Comparison of ENCODE assay signal across 8 mouse cellular contexts in the genomic region with DNA sequence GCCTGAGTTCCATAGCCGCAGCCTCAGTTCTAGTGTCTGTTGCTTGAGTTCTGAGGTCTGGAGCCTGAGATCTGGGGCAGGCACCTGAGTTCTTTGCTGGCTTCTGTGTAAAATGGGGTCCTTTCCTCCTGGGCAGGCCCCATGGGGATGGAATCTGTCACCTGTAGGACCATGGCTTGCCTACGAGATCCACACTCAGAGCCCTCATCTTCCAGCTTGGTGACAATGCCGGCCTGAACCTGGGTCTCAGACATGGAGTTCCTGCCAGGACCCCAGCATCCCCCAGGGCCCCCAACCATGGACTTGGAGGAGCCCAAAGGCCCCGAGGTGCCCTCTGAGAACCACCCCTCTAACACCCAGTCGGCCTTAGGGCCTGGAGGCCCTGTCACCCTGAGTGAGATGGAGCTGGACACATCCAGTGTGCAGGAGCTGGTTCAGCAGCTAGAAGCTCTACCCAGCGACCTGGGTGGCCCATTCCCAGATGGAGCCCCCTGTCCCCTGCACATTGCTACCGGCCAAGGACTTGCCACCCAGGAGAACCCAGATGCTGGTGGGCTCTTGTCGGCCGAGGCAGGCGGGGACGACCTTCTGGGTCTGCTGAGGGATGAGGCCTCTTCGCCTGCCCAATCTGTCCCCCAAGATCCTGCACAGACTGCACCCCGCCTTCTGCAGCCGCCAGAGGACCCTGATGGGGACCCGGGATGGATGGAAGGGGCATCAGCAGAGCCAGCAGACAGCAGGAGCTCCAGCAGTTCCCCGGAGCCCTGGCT. TPM values are rescaled to one million over a fixed set of nuclear protein-coding genes. Genes with fewer than 3 reads are reported as not detected.
DNase-seq lines count a peak whose midpoint lies in the region; ATAC-seq and TF ChIP-seq lines count a peak whose summit lies in the region.

No protein-coding gene starts in this region.

- no peak for TF ChIP-seq CTCF in layer of hippocampus, adult 2 months (conservative IDR thresholded peaks at IDR 0.05)

- H3K4me2 ChIP-seq in embryonic facial prominence, embryonic 12.5 days (replicated peaks) = peak overlapping the region; percentile 88
- H3K4me2 ChIP-seq in hindbrain, embryonic 16.5 days (ENCODE audit: low read length) = peak overlapping the region; percentile 78
- H3K4me2 ChIP-seq in midbrain, embryonic 16.5 days (ENCODE audit: low read length) = peak overlapping the region; percentile 86

- no peaks in the 10 kb centered on the region for H3K27me3 ChIP-seq in embryonic facial prominence, embryonic 12.5 days
- no peaks in the 10 kb centered on the region for H3K27me3 ChIP-seq in hindbrain, embryonic 16.5 days (replicated peaks; ENCODE audit: control insufficient read depth, insufficient read depth, low read length)
- H3K27me3 ChIP-seq in midbrain, embryonic 16.5 days (ENCODE audit: control insufficient read depth, insufficient read depth, low read depth, low read length) = no peaks in the 10 kb centered on the region

- DNase-seq in layer of hippocampus, adult 2 months (ENCODE audit: low spot score in 2 of 2) = no peak
- no peak for DNase-seq in layer of hippocampus, postnatal 36 days
- DNase-seq in adrenal gland, postnatal 14 days = no peak
- no peak for DNase-seq in cerebellum, adult 11 months
- DNase-seq in thymus, postnatal 0 days (ENCODE audit: low spot score) = no peak

- peak overlapping the region; percentile 82 for H3K4me3 ChIP-seq in layer of hippocampus, adult 2 months
- H3K4me3 ChIP-seq in embryonic facial prominence, embryonic 12.5 days = peak overlapping the region; percentile 70
- H3K4me3 ChIP-seq in hindbrain, embryonic 16.5 days (ENCODE audit: low read length) = peak overlapping the region; percentile 50
- H3K4me3 ChIP-seq in midbrain, embryonic 16.5 days (ENCODE audit: low read depth, low read length) = peak overlapping the region; percentile 68

- H3K9ac ChIP-seq in embryonic facial prominence, embryonic 12.5 days = peak overlapping the region; percentile 78
- peak overlapping the region; percentile 74 for H3K9ac ChIP-seq in hindbrain, embryonic 16.5 days (ENCODE audit: low read depth, low read length)
- H3K9ac ChIP-seq in midbrain, embryonic 16.5 days (ENCODE audit: low read depth, low read length) = peak overlapping the region; percentile 83

- no peaks in the 10 kb centered on the region for H3K9me3 ChIP-seq in embryonic facial prominence, embryonic 12.5 days
- H3K9me3 ChIP-seq in hindbrain, embryonic 16.5 days (ENCODE audit: control insufficient read depth, low read length) = no peaks in the 10 kb centered on the region
- no peaks in the 10 kb centered on the region for H3K9me3 ChIP-seq in midbrain, embryonic 16.5 days (replicated peaks; ENCODE audit: control insufficient read depth, low read length, poor library complexity, severe bottlenecking)

- WGBS in embryonic facial prominence, embryonic 12.5 days = 83% methylated on average over 16 of the region's 16 CpGs
- WGBS in hindbrain, embryonic 16.5 days = 87% methylated on average over 16 of the region's 16 CpGs
- 76% methylated on average over 15 of the region's 16 CpGs for WGBS in midbrain, embryonic 16.5 days

- H3K27ac ChIP-seq in layer of hippocampus, adult 2 months = peak overlapping the region; percentile 92
- no peak overlapping the region for H3K27ac ChIP-seq in embryonic facial prominence, embryonic 12.5 days
- H3K27ac ChIP-seq in hindbrain, embryonic 16.5 days (ENCODE audit: low read depth, low read length) = no peak overlapping the region
- no peak overlapping the region for H3K27ac ChIP-seq in midbrain, embryonic 16.5 days (ENCODE audit: low read length)

- no peak for ATAC-seq in embryonic facial prominence, embryonic 12.5 days (ENCODE audit: insufficient number of reproducible peaks, insufficient read depth, low FRiP score, low TSS enrichment)
- no peak for ATAC-seq in hindbrain, embryonic 16.5 days
- no peak for ATAC-seq in midbrain, embryonic 16.5 days

- peaks cover 14% of the 10 kb centered on the region for H3K4me1 ChIP-seq in embryonic facial prominence, embryonic 12.5 days
- peaks cover 21% of the 10 kb centered on the region for H3K4me1 ChIP-seq in hindbrain, embryonic 16.5 days (ENCODE audit: control insufficient read depth, insufficient read depth, low read depth, low read length)
- H3K4me1 ChIP-seq in midbrain, embryonic 16.5 days (ENCODE audit: control insufficient read depth, insufficient read depth, low read length) = peaks cover 14% of the 10 kb centered on the region

- peaks cover 51% of the 10 kb centered on the region for H3K36me3 ChIP-seq in embryonic facial prominence, embryonic 12.5 days
- peaks cover 34% of the 10 kb centered on the region for H3K36me3 ChIP-seq in hindbrain, embryonic 16.5 days (ENCODE audit: control insufficient read depth, insufficient read depth, low read length)
- H3K36me3 ChIP-seq in midbrain, embryonic 16.5 days (ENCODE audit: control insufficient read depth, insufficient read depth, low read length) = peaks cover 14% of the 10 kb centered on the region

RNA-seq across cellular contexts. Expression of a gene that starts 2.1 kb away (rescaled TPM):
- 10 to 100 TPM; 32.6 to 37.3 TPM for total RNA-seq in layer of hippocampus, adult 2 months (2021)
- 10 to 100 TPM; 39.3 to 56.0 TPM for total RNA-seq in layer of hippocampus, postnatal 36 days (2021)
- polyA plus RNA-seq in embryonic facial prominence, embryonic 12.5 days (2016; fragmentation: Nextera tagmentation; extraction: Ambion mirVana) = 53.9 and 55.4 TPM in 2 replicates
- 39.2 and 41.8 TPM in 2 replicates for polyA plus RNA-seq in hindbrain, embryonic 16.5 days (2015; fragmentation: Nextera tagmentation; extraction: Ambion mirVana)
- 28.8 and 33.8 TPM in 2 replicates for polyA plus RNA-seq in midbrain, embryonic 16.5 days (2015; fragmentation: Nextera tagmentation; extraction: Ambion mirVana)
- total RNA-seq in adrenal gland, postnatal 14 days (2021) = 95.0 and 100 TPM in 2 replicates
- polyA plus RNA-seq in thymus, postnatal 0 days (2015; fragmentation: Nextera tagmentation; extraction: Ambion mirVana) = 34.8 and 38.7 TPM in 2 replicates

RNA-seq across cellular contexts. Expression of a gene that starts 2.1 kb away (rescaled TPM):
- 10 to 100 TPM; 37.4 to 42.0 TPM for total RNA-seq in layer of hippocampus, adult 2 months (2021)
- total RNA-seq in layer of hippocampus, postnatal 36 days (2021) = 10 to 100 TPM; 32.3 to 36.0 TPM
- 194 and 205 TPM in 2 replicates for polyA plus RNA-seq in embryonic facial prominence, embryonic 12.5 days (2016; fragmentation: Nextera tagmentation; extraction: Ambion mirVana)
- 126 and 137 TPM in 2 replicates for polyA plus RNA-seq in hindbrain, embryonic 16.5 days (2015; fragmentation: Nextera tagmentation; extraction: Ambion mirVana)
- polyA plus RNA-seq in midbrain, embryonic 16.5 days (2015; fragmentation: Nextera tagmentation; extraction: Ambion mirVana) = 128 and 130 TPM in 2 replicates
- 108 and 113 TPM in 2 replicates for total RNA-seq in adrenal gland, postnatal 14 days (2021)
- 216 and 225 TPM in 2 replicates for polyA plus RNA-seq in thymus, postnatal 0 days (2015; fragmentation: Nextera tagmentation; extraction: Ambion mirVana)

RNA-seq across cellular contexts. Expression of a gene that starts 16.1 kb away (rescaled TPM):
- total RNA-seq in layer of hippocampus, adult 2 months (2021) = 100 to 1,000 TPM; 260 to 267 TPM
- total RNA-seq in layer of hippocampus, postnatal 36 days (2021) = 100 to 1,000 TPM; 227 to 236 TPM
- polyA plus RNA-seq in embryonic facial prominence, embryonic 12.5 days (2016; fragmentation: Nextera tagmentation; extraction: Ambion mirVana) = 5.6 and 7.2 TPM in 2 replicates
- polyA plus RNA-seq in hindbrain, embryonic 16.5 days (2015; fragmentation: Nextera tagmentation; extraction: Ambion mirVana) = 60.4 and 72.8 TPM in 2 replicates
- polyA plus RNA-seq in midbrain, embryonic 16.5 days (2015; fragmentation: Nextera tagmentation; extraction: Ambion mirVana) = 43.3 and 67.9 TPM in 2 replicates
- total RNA-seq in adrenal gland, postnatal 14 days (2021) = 2.1 and 2.9 TPM in 2 replicates
- polyA plus RNA-seq in thymus, postnatal 0 days (2015; fragmentation: Nextera tagmentation; extraction: Ambion mirVana) = 17.7 and 19.3 TPM in 2 replicates

RNA-seq across cellular contexts. Expression of a gene that starts 22.6 kb away (rescaled TPM):
- total RNA-seq in layer of hippocampus, adult 2 months (2021) = under 1 TPM; 0.54 to 0.91 TPM
- total RNA-seq in layer of hippocampus, postnatal 36 days (2021) = 1 to 10 TPM in 1 of 2 experiments, under 1 TPM in 1; 0.65 to 1.7 TPM
- 4.5 and 6.4 TPM in 2 replicates for polyA plus RNA-seq in embryonic facial prominence, embryonic 12.5 days (2016; fragmentation: Nextera tagmentation; extraction: Ambion mirVana)
- 5.3 and 6.4 TPM in 2 replicates for polyA plus RNA-seq in hindbrain, embryonic 16.5 days (2015; fragmentation: Nextera tagmentation; extraction: Ambion mirVana)
- 9.2 and 10.1 TPM in 2 replicates for polyA plus RNA-seq in midbrain, embryonic 16.5 days (2015; fragmentation: Nextera tagmentation; extraction: Ambion mirVana)
- total RNA-seq in adrenal gland, postnatal 14 days (2021) = 0.90 and 1.6 TPM in 2 replicates
- 7.8 and 9.3 TPM in 2 replicates for polyA plus RNA-seq in thymus, postnatal 0 days (2015; fragmentation: Nextera tagmentation; extraction: Ambion mirVana)

RNA-seq across cellular contexts. Expression of a gene that starts 23.9 kb away (rescaled TPM):
- 100 to 1,000 TPM; 308 to 314 TPM for total RNA-seq in layer of hippocampus, adult 2 months (2021)
- 100 to 1,000 TPM; 301 to 304 TPM for total RNA-seq in layer of hippocampus, postnatal 36 days (2021)
- 70.1 and 75.3 TPM in 2 replicates for polyA plus RNA-seq in embryonic facial prominence, embryonic 12.5 days (2016; fragmentation: Nextera tagmentation; extraction: Ambion mirVana)
- 128 and 144 TPM in 2 replicates for polyA plus RNA-seq in hindbrain, embryonic 16.5 days (2015; fragmentation: Nextera tagmentation; extraction: Ambion mirVana)
- polyA plus RNA-seq in midbrain, embryonic 16.5 days (2015; fragmentation: Nextera tagmentation; extraction: Ambion mirVana) = 135 and 147 TPM in 2 replicates
- 38.7 and 46.9 TPM in 2 replicates for total RNA-seq in adrenal gland, postnatal 14 days (2021)
- polyA plus RNA-seq in thymus, postnatal 0 days (2015; fragmentation: Nextera tagmentation; extraction: Ambion mirVana) = 36.9 and 38.6 TPM in 2 replicates
